Mouse (Mus musculus) C2C12 (cell line): ENCODE data around the gene Cubn. TPM values are rescaled to one million over a fixed set of nuclear protein-coding genes. Genes with fewer than 3 reads are reported as not detected.

Experiments used
- H3K27me3 ChIP-seq: one replicate; pipeline ENCODE4 v1.6.1; 2011; ENCODE audit not compliant: control insufficient read depth, insufficient read depth, insufficient read length
- H3K36me3 ChIP-seq: one replicate; pipeline ENCODE4 v1.6.1; 2011; ENCODE audit not compliant: control insufficient read depth, insufficient read depth
- H3K4me3 ChIP-seq: one replicate; pipeline ENCODE4 v1.5.1; 2011; ENCODE audit warnings: mild to moderate bottlenecking, control low read depth; ENCODE audit not compliant: poor library complexity, insufficient read depth, severe bottlenecking
- H3K79me2 ChIP-seq: one replicate; pipeline ENCODE4 v1.6.1; 2011; ENCODE audit not compliant: control insufficient read depth, insufficient read depth
- H3K79me3 ChIP-seq: one replicate; pipeline ENCODE4 v1.6.1; 2011; ENCODE audit warnings: low read depth, control low read depth
- H3ac ChIP-seq: one replicate; pipeline ENCODE3; 2011; ENCODE audit warnings: low read depth; ENCODE audit not compliant: control insufficient read depth, insufficient read length
- CEBPB ChIP-seq: IDR thresholded peaks from one replicate; pipeline ENCODE4 v1.6.1; 2011; ENCODE audit warnings: low read depth, mild to moderate bottlenecking, control low read depth, moderate library complexity
- CTCF ChIP-seq: IDR thresholded peaks from one replicate; pipeline ENCODE4 v1.5.1; 2011; ENCODE audit not compliant: control insufficient read depth, insufficient read depth, insufficient read length
- FOSL1 ChIP-seq: IDR thresholded peaks from one replicate; pipeline ENCODE4 v1.8.0; 2011; ENCODE audit warnings: mild to moderate bottlenecking, low read length; ENCODE audit not compliant: poor library complexity, insufficient read depth, severe bottlenecking
- MAX ChIP-seq: IDR thresholded peaks from one replicate; pipeline ENCODE4 v1.6.1; 2011; ENCODE audit warnings: mild to moderate bottlenecking, control low read depth
- MYOD1 ChIP-seq: IDR thresholded peaks from one replicate; pipeline ENCODE4 v1.6.1; 2011; ENCODE audit warnings: low read depth; ENCODE audit not compliant: control insufficient read depth, insufficient read length
- MYOG ChIP-seq: IDR thresholded peaks from one replicate; pipeline ENCODE4 v1.6.1; 2011; ENCODE audit not compliant: control insufficient read depth, insufficient read length; ENCODE audit errors: extremely low read depth
- USF1 ChIP-seq: IDR thresholded peaks from one replicate; pipeline ENCODE4 v1.6.1; 2011; ENCODE audit warnings: low read depth, mild to moderate bottlenecking, control low read depth, moderate library complexity
- polyA plus RNA-seq: library from polyadenylated mRNA; unstranded; fragments of >200 nt; fragmentation: generic; extraction: Trizol; gene quantifications from one replicate; pipeline ENCODE4 v1.2.1, GENCODE M21; 2012; ENCODE audit warnings: missing spikeins

Gene Cubn
- polyA plus RNA-seq, 1 experiment, result 0.36 TPM

DNA sequence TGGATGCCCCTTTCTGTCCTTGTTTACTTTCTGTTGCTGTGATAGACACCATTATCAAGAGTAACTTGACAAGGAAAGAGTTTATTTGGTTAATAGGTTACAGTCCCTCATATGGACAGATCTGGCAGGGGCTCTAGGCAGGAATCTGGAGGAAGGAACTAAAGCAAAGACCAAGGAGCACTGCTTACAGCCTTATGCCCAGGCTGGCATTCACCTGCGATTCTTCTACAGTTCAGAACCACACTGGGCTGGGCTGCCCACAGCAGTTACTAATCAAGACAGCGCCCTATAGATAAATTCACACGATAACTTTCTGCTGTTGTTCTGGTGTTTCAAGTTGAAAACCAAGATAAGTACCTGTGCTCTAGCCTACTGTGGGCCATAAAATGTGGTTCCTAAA, 138.8 kb downstream of the Cubn start:
- TF ChIP-seq MYOD1 (no peak), CEBPB (no peak), MYOG (no peak), USF1 (no peak), MAX (no peak), FOSL1 (no peak), CTCF (no peak)
- H3K4me3 ChIP-seq, result no peak overlapping the region
- H3K79me2 ChIP-seq, result no peaks in the 10 kb centered on the region
- no peaks in the 10 kb centered on the region for H3K36me3 ChIP-seq
- H3K27me3 ChIP-seq, result no peaks in the 10 kb centered on the region
- no peak overlapping the region for H3ac ChIP-seq
- H3K79me3 ChIP-seq, result no peaks in the 10 kb centered on the region

DNA sequence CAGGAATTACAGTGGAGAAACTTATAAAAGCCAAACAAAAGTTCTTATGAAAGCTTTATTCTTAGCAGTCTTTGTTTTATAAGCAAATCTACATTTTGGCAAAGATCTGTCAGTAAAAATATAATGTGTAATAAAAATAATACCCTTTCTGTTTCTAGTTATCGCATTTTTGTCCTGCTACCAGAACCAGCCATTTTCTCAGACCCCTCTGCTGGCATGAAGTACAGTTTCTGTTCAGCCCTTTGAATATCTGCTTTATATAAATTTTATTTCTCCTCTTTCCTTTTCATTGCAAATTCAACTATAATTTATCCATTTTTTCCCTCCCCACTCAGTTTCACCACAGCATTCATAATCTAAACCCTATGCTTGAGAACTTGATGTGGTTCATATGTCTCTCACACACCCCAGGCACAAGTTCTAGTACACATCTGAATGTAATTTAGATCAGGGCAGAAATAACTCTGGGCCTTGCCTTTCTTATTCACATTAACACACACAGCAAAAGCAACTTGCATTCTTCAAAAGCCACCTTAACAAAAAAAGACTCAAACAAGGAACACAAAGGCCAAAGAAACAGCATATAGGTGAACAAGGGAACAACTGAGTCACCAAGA, 139.4 kb downstream of the Cubn start:
- Histone ChIP-seq H3K27me3 (no peaks in the 10 kb centered on the region), H3K36me3 (no peaks in the 10 kb centered on the region), H3K79me3 (no peaks in the 10 kb centered on the region), H3ac (no peak overlapping the region), H3K4me3 (no peak overlapping the region), H3K79me2 (no peaks in the 10 kb centered on the region)
- no peak for TF ChIP-seq USF1
- no peak for TF ChIP-seq CTCF
- no peak for TF ChIP-seq FOSL1
- no peak for TF ChIP-seq CEBPB
- no peak for TF ChIP-seq MYOD1
- TF ChIP-seq MAX, result no peak
- no peak for TF ChIP-seq MYOG

DNA sequence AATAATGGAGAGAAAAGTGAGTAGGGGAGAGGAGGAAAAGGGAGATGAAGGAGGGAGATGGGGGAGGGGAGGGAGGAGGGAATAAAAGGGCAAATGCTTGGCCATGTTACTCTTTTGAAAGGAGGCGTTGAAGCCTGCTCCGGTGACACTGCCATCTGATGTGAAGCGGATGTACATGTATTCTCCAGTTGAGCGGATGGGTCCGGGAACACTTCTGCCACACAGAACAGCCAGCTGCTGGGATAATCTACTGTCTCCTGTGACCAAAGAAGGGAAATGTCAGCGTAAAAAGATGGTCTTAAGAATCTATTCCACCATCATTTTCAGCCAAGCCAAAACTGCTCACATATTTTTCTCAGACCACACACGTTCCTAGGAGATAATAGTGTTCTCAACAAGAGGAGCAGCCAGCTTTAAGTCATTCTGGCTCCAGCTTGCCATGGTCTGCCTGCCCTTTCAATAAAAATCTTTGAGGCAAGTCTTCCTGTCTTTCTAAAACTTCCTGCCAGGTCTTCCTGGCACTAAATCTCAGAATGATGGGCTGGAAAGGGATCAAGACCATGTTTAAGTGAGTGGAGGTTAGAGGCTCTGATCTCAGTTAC, 149.2 kb downstream of the Cubn start:
- no peak for TF ChIP-seq FOSL1
- Histone ChIP-seq H3K36me3 (no peaks in the 10 kb centered on the region), H3K79me3 (no peaks in the 10 kb centered on the region), H3K27me3 (no peaks in the 10 kb centered on the region), H3ac (no peak overlapping the region), H3K79me2 (no peaks in the 10 kb centered on the region), H3K4me3 (no peak overlapping the region)

GRCm38 (mm10) chr2:13335446-13335845, 156.2 kb downstream of the Cubn start:
- TF ChIP-seq USF1 (no peak), MAX (no peak), FOSL1 (no peak), MYOG (no peak), CEBPB (no peak)
- no peak overlapping the region for H3ac ChIP-seq

GRCm38 (mm10) chr2:13329754-13330417, 161.7 kb downstream of the Cubn start:
- no peaks in the 10 kb centered on the region for H3K36me3 ChIP-seq
- H3K27me3 ChIP-seq, result no peaks in the 10 kb centered on the region
- H3ac ChIP-seq, result no peak overlapping the region
- no peaks in the 10 kb centered on the region for H3K79me2 ChIP-seq
- TF ChIP-seq FOSL1, result no peak
- TF ChIP-seq USF1, result no peak
- TF ChIP-seq MYOG, result no peak
- no peak for TF ChIP-seq MAX
- no peak for TF ChIP-seq MYOD1
- no peak for TF ChIP-seq CEBPB
- no peak for TF ChIP-seq CTCF
- no peaks in the 10 kb centered on the region for H3K79me3 ChIP-seq
- no peak overlapping the region for H3K4me3 ChIP-seq

More at GRCm38 (mm10) chr2:13335446-13335845, 156.2 kb downstream of the Cubn start:
- H3K36me3 ChIP-seq, result no peaks in the 10 kb centered on the region
- H3K4me3 ChIP-seq, result no peak overlapping the region
- H3K27me3 ChIP-seq, result no peaks in the 10 kb centered on the region
- no peaks in the 10 kb centered on the region for H3K79me3 ChIP-seq
- H3K79me2 ChIP-seq, result no peaks in the 10 kb centered on the region
